Mouse (Mus musculus) hindbrain, embryonic 13.5 days (tissue): Measurements from ENCODE around the gene Hoxa11. TPM values are rescaled to one million over a fixed set of nuclear protein-coding genes. Genes with fewer than 3 reads are reported as not detected.

Source experiments
- ATAC-seq: fragments of 200-750 bp; cut with Nextera tagmentation; 2 replicates; pipeline ENCODE4 v1.8.0; 2017; ENCODE audit warnings: moderate TSS enrichment; ENCODE audit not compliant: low FRiP score
- H3K27ac ChIP-seq: fragments of 300-500 bp; sonication (generic); 2 replicates; pipeline ENCODE4 v1.5.1; 2015; ENCODE audit warnings: inconsistent platforms, mild to moderate bottlenecking, moderate library complexity
- H3K27me3 ChIP-seq: fragments of 300-500 bp; sonication (generic); 2 replicates; pipeline ENCODE4 v1.6.1; 2015; ENCODE audit warnings: mild to moderate bottlenecking, inconsistent platforms
- H3K36me3 ChIP-seq: fragments of 300-500 bp; sonication (generic); 2 replicates; pipeline ENCODE4 v1.6.1; 2015; ENCODE audit warnings: mild to moderate bottlenecking, inconsistent platforms
- H3K4me1 ChIP-seq: fragments of 300-500 bp; sonication (generic); replicated peaks from 2 replicates; pipeline ENCODE4 v1.6.1; 2015; ENCODE audit warnings: inconsistent platforms
- H3K4me2 ChIP-seq: fragments of 300-500 bp; sonication (generic); 2 replicates; pipeline ENCODE4 v1.6.1; 2015; ENCODE audit warnings: inconsistent platforms, mild to moderate bottlenecking, moderate library complexity
- H3K4me3 ChIP-seq: fragments of 300-500 bp; sonication (generic); 2 replicates; pipeline ENCODE4 v1.5.1; 2015; ENCODE audit warnings: mild to moderate bottlenecking, inconsistent platforms
- H3K9ac ChIP-seq: fragments of 300-500 bp; sonication (generic); 2 replicates; pipeline ENCODE4 v1.6.1; 2015; ENCODE audit warnings: mild to moderate bottlenecking, inconsistent platforms
- H3K9me3 ChIP-seq: fragments of 300-500 bp; sonication (generic); 2 replicates; pipeline ENCODE4 v1.6.1; 2016; ENCODE audit warnings: inconsistent platforms
- WGBS: fragments of 180-500 bp; shearing (Covaris S2); methylation state at CpG from one replicate; pipeline ENCODE4 v1.1.7; 2015; 5-methylcytosine and 5-hydroxymethylcytosine counted together
- polyA plus RNA-seq: library from polyadenylated mRNA; unstranded; fragments of >200 nt; fragmentation: Nextera tagmentation; extraction: Ambion mirVana; gene quantifications from 2 replicates; pipeline ENCODE4 v1.2.1, GENCODE M21; 2015

The Hoxa11 gene
- polyA plus RNA-seq, 1 experiment from 2014 or later, result not detected

DNA sequence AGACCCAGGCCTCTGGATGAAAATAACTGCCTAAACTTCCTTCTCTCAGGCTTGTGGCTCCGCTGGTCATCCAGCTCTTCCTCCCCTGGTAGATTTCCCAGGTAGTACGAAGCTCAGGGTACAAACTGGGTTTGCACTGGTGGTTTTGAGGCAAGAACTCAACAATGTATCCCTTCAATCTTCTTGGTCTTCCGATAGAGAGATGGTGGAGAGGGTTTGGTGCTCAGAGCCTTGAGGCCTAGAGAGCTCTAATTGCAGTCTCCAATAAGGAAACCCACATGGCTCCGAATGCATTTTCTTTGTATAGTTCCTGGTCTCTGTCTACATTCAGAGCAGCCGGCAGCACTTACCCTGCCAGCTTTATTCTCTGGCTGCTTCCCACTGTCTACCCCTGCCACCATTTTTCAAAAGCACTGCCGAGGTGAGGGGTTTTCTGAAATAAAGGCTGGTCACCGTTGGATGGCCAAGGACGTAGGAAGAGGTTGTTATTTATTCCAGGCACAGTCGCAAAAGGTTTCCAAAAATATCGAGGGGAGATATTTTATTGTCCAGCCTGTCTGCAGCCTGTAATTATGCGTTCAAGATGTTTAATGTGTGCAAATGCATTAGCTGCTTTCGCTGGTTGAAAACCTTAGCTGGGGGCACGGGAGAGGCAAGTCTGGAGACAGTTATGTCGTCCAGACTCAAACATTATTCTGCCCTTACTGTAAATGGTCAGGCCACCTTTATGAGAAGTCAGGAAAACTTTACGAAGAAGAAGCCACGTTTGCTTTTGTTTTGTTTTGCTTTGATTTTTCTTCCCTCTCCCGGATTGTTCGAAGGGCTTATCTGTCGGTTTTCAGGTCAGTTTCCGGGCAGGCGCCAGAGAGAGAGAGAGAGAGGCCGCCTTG is 27.4 kb upstream of the Hoxa11 start:
- Histone ChIP-seq H3K4me2 (no peak overlapping the region), H3K27me3 (peaks cover 99% of the 10 kb centered on the region), H3K27ac (no peak overlapping the region), H3K9me3 (no peaks in the 10 kb centered on the region), H3K4me3 (no peak overlapping the region), H3K36me3 (no peaks in the 10 kb centered on the region), H3K9ac (no peak overlapping the region), H3K4me1 (no peaks in the 10 kb centered on the region)
- ATAC-seq, result no peak
- WGBS, result 2% methylated on average over 21 of the region's 22 CpGs

DNA sequence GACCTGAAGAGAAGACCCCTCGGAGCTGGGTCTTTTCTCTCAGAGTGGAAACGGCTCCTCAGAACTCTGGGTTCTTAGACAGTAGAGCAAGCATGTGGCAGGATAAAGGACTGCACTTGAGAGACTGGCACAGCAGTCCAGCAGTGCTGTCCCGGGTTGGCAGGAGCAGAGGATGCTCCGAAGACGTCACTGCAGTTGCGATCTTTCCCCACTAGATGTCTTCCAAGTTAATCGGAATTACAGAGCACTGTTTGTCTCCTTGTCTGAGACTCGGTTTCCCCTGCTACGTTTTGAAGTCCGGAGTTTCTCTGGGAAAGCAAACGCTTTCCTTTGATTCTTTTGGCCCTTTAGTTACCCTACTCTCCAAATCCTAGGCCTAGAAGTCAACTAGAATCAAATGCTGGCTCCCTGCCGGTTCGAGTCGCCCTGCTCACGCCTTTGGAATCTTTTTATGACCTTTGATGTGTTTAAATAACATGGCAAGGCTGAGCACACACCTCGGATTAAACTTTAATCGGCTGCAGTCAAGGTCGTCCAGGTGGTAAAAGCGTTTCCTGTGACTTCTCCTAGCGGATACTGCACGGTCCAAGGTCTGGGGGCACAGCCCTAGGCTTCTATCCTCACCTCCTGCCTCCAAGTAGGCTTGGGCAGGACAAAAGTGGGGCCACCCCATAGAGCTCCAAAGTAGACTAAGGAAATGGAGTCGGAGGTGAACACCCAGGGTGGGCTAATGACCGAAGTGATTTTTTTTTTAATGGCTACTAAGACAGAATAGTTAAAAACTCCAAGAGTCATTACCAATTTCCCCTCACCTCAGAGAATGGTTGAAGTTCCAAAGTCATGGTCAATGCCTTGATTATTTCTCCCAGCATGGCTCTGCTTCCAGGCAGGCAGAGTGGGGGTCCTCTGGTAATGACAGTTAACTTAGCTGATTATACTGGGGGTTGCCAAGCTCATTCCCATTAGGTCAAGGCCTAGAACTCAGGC is 25.2 kb upstream of the Hoxa11 start:
- 5% methylated on average over 23 of the region's 23 CpGs for WGBS
- no peak; the same call in 1 of the 2 replicates for ATAC-seq

DNA sequence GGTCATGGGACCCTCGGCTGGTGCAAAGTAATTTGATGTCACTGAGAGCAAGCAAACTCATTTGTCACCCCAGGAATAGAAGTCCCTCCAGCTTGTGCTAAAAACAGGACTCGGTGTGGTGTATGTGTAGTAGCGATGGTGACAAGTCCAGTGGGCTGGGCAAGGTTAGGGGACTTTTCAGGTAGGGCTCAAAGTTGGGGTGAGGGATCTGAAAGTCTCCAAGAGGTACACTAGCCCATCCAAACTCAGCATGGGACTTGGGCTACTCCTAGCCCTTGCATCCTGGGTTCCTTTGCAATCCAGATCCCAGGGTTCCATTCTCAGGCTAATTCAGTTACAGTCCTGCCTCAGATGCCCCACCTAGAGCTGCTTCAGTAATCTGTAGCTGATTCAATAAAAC is 23.1 kb upstream of the Hoxa11 start:
- Histone ChIP-seq H3K4me3 (no peak overlapping the region), H3K9me3 (no peaks in the 10 kb centered on the region), H3K36me3 (no peaks in the 10 kb centered on the region), H3K4me2 (no peak overlapping the region), H3K27me3 (peaks cover 97% of the 10 kb centered on the region), H3K4me1 (no peaks in the 10 kb centered on the region), H3K27ac (no peak overlapping the region), H3K9ac (no peak overlapping the region)
- WGBS, result 2% methylated on average over 3 of the region's 3 CpGs
- ATAC-seq, result no peak

More for the DNA sequence above, 25.2 kb upstream of the Hoxa11 start:
- H3K36me3 ChIP-seq, result no peaks in the 10 kb centered on the region
- H3K4me2 ChIP-seq, result no peak overlapping the region
- peaks cover 97% of the 10 kb centered on the region for H3K27me3 ChIP-seq
- H3K4me1 ChIP-seq, result no peaks in the 10 kb centered on the region
- H3K9me3 ChIP-seq, result no peaks in the 10 kb centered on the region
- H3K9ac ChIP-seq, result no peak overlapping the region
- H3K27ac ChIP-seq, result no peak overlapping the region
- H3K4me3 ChIP-seq, result no peak overlapping the region

DNA sequence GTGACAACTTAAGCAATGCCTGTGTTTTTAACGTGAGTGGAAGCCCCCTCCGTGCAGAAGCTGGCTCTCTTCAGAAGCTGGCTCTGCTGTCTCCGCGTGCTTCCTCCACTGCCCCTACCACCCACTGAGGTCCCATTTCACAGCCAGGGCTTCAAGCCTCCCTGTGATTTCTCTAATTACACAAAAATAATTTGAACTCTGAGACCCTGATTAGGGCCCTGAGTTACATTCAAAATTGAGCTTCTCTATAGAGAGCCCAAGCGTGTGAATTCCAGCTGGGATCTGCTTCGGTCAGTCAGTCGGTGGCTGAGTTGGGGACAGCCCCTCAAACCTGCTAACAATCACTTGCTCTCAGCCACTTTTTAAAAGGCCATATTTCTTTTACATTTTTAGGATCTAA is 22.7 kb upstream of the Hoxa11 start:
- H3K4me1 ChIP-seq, result no peaks in the 10 kb centered on the region
- peaks cover 97% of the 10 kb centered on the region for H3K27me3 ChIP-seq
- no peak overlapping the region for H3K4me3 ChIP-seq
- H3K9me3 ChIP-seq, result no peaks in the 10 kb centered on the region
- no peaks in the 10 kb centered on the region for H3K36me3 ChIP-seq
- no peak overlapping the region for H3K4me2 ChIP-seq
- no peak for ATAC-seq
- H3K27ac ChIP-seq, result no peak overlapping the region
- WGBS, result under 1% methylated on average over 7 of the region's 7 CpGs
- no peak overlapping the region for H3K9ac ChIP-seq

DNA sequence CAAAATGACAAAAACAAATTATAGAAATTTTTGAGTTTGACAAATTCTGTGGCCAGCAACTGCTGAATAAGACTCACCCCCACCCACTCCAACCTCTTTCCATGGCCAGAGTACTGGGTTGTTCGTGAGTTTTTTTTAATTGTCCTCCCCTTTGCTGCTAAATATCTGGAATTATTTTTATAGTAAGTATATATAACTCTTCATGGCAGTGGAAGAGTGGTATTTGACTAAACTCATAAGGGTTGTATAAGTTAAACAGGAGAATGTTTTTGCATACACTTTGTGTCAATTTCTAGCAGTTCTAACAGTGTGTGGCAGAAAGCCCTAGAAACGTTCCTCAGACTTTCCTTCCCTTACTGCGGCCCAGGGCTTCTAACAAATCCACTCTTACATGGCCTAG is 22.1 kb upstream of the Hoxa11 start:
- ATAC-seq, result no peak
- no peaks in the 10 kb centered on the region for H3K36me3 ChIP-seq
- WGBS, result 5% methylated on average over 3 of the region's 3 CpGs
- no peak overlapping the region for H3K4me2 ChIP-seq
- no peaks in the 10 kb centered on the region for H3K9me3 ChIP-seq
- no peak overlapping the region for H3K27ac ChIP-seq
- H3K4me1 ChIP-seq, result no peaks in the 10 kb centered on the region
- no peak overlapping the region for H3K9ac ChIP-seq
- peaks cover 97% of the 10 kb centered on the region for H3K27me3 ChIP-seq
- no peak overlapping the region for H3K4me3 ChIP-seq

DNA sequence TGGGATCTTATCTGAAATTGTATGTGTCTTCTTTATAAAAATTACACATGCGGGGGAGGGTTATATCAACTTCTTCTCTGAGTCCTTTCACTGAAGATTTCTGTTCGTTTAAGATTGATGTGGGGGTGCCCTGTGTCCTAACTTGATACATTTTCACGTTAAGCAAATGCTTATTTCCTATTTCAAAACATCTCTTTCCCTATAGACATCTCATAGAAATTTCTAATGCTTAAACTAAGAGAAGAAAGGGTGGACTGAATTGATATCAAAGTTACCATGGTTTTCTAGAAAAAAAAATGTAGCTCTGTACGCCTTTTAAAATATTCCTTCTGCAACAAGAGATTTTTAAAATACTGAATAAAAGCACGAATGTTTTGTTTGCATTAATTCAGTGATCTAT is 21.6 kb upstream of the Hoxa11 start:
- H3K36me3 ChIP-seq, result no peaks in the 10 kb centered on the region
- no peak overlapping the region for H3K27ac ChIP-seq
- no peaks in the 10 kb centered on the region for H3K9me3 ChIP-seq
- WGBS, result 15% methylated on average over 5 of the region's 5 CpGs
- no peak overlapping the region for H3K9ac ChIP-seq
- H3K4me1 ChIP-seq, result no peaks in the 10 kb centered on the region
- no peak overlapping the region for H3K4me2 ChIP-seq
- no peak overlapping the region for H3K4me3 ChIP-seq
- H3K27me3 ChIP-seq, result peaks cover 97% of the 10 kb centered on the region
- ATAC-seq, result no peak

DNA sequence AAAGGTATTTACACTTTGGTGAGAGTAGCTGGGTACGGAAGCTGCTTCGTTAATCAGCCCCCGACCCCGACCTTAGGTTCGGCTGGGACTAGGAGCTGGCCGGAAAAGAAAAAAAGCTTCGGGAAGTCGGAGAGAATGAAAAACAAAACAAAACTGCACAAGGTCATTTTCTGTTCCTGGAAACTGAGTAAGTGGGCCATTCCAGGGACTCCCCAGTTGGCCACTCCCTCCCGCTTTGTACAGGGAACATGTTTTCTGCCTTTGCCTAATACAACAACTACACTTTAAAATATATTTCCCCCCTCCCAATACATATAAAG is 21.0 kb upstream of the Hoxa11 start:
- Histone ChIP-seq H3K4me1 (no peaks in the 10 kb centered on the region), H3K4me3 (no peak overlapping the region), H3K36me3 (no peaks in the 10 kb centered on the region), H3K4me2 (no peak overlapping the region), H3K27ac (no peak overlapping the region), H3K27me3 (peaks cover 98% of the 10 kb centered on the region), H3K9ac (no peak overlapping the region), H3K9me3 (no peaks in the 10 kb centered on the region)
- WGBS, result 3% methylated on average over 9 of the region's 9 CpGs
- no peak for ATAC-seq

DNA sequence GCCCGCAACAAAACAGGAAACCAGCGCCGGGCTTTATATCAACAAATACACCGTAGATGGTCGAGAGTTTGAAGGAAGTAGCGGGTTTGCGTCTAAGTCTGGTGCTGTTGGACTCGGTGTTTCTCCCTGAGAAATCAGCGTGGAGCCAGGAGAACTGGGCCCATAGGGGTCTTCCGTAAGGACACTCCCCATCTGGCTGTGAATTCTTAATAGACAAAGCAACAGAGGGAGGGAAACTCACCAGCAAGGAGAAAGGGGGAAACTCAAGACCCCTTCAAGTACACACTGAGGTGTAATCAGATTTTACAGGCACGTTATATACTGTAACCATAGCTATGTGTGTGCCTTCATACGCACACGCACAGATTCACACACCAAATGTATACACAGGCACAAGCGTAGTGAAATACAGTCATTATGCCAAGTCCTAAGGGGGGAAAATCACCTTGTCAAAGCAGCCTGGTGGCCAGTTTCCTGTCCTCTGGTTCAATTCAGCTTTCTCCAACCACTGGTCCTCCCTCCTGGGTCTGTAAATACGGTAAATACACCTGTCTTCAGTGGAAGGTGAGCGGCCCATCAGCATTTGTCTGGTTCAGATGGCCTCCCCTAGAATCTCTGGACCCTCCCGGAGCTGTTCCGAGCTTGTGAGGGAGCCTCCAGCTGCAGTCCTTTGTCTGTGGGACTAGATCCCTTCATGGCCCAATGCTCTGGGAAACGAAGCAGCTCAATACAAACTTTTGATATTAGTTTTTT is 20.5 kb upstream of the Hoxa11 start:
- H3K4me2 ChIP-seq, result no peak overlapping the region
- no peak for ATAC-seq
- H3K27me3 ChIP-seq, result peaks cover 98% of the 10 kb centered on the region
- no peak overlapping the region for H3K4me3 ChIP-seq
- H3K27ac ChIP-seq, result no peak overlapping the region
- H3K4me1 ChIP-seq, result no peaks in the 10 kb centered on the region
- WGBS, result 1% methylated on average over 19 of the region's 19 CpGs
- no peaks in the 10 kb centered on the region for H3K9me3 ChIP-seq
- no peak overlapping the region for H3K9ac ChIP-seq
- no peaks in the 10 kb centered on the region for H3K36me3 ChIP-seq

DNA sequence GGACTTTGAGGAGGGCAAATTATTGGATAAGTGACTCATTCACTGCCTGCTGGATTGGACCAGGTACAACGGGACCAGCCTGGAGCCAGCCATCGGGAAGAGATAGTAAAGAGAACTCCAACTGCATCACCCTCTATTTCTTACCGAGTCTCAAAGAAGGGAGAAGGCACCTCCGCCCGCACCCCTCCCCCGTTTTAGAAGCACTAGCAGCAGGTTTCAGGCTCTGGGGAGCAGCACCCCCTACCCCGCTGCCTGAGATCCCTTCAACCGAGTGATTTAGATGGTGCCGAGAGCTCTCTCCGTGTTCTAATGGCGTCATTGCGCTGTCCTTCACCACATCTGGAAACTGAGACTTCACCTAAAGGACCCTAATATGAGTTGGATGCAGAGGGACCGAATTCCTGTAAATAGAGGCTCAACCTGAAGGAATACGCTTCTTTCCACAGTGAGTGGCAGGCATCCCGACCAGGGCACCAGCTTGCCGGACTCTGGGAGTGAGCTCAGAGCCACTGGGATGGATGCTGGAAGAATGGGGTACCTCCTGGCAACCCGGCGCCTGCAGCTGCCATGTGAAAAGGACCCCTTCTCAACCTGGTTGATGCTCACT is 19.8 kb upstream of the Hoxa11 start:
- WGBS, result 1% methylated on average over 18 of the region's 18 CpGs
- no peak overlapping the region for H3K4me3 ChIP-seq
- no peak for ATAC-seq
- no peak overlapping the region for H3K9ac ChIP-seq
- H3K9me3 ChIP-seq, result no peaks in the 10 kb centered on the region
- H3K27ac ChIP-seq, result no peak overlapping the region
- peaks cover 98% of the 10 kb centered on the region for H3K27me3 ChIP-seq
- H3K4me1 ChIP-seq, result peaks cover 3% of the 10 kb centered on the region; the same call in 1 of the 2 replicates
- H3K4me2 ChIP-seq, result no peak overlapping the region
- H3K36me3 ChIP-seq, result no peaks in the 10 kb centered on the region

- Histone ChIP-seq H3K9me3 (no peaks in the 10 kb centered on the region), H3K9ac (no peak overlapping the region), H3K4me3 (no peak overlapping the region), H3K27me3 (peaks cover 98% of the 10 kb centered on the region), H3K4me1 (peaks cover 3% of the 10 kb centered on the region), H3K27ac (no peak overlapping the region), H3K4me2 (no peak overlapping the region), H3K36me3 (no peaks in the 10 kb centered on the region)
- ATAC-seq, result no peak
- 4% methylated on average over 5 of the region's 5 CpGs for WGBS
Observed at GRCm38 (mm10) chr6:52264106-52264790, 18.6 kb upstream of the Hoxa11 start.

GRCm38 (mm10) chr6:52263321-52263585 is 17.6 kb upstream of the Hoxa11 start:
- no peak for ATAC-seq
- H3K9me3 ChIP-seq, result no peaks in the 10 kb centered on the region
- no peak overlapping the region for H3K4me2 ChIP-seq
- no peaks in the 10 kb centered on the region for H3K36me3 ChIP-seq
- peaks cover 98% of the 10 kb centered on the region for H3K27me3 ChIP-seq
- peaks cover 3% of the 10 kb centered on the region for H3K4me1 ChIP-seq
- 3% methylated on average over 6 of the region's 6 CpGs for WGBS
- no peak overlapping the region for H3K9ac ChIP-seq
- H3K4me3 ChIP-seq, result no peak overlapping the region
- H3K27ac ChIP-seq, result no peak overlapping the region
